Mouse (Mus musculus) effector memory CD4-positive, alpha-beta T cell, adult 5 months (primary cell): ENCODE measurements around the gene Gm49373. TPM values are rescaled to one million over a fixed set of nuclear protein-coding genes. Genes with fewer than 3 reads are reported as not detected.

Experiments
- polyA plus RNA-seq: library from polyadenylated mRNA; unstranded; fragments of 100-300 nt; shearing (Covaris generic); gene quantifications from one replicate; pipeline ENCODE4 v1.2.1, GENCODE M21; 2017

Gm49373 gene
- polyA plus RNA-seq, result 0.26 TPM

GRCm38 (mm10) chr9:21073044-21073840 lies at the start of gene Gm49373, which contains the start of gene Fdx1l:
Gene Gm49373, minus strand, starts transcription at chr9:21073096.
Gene Fdx1l, minus strand, starts transcription at chr9:21073614.

DNA sequence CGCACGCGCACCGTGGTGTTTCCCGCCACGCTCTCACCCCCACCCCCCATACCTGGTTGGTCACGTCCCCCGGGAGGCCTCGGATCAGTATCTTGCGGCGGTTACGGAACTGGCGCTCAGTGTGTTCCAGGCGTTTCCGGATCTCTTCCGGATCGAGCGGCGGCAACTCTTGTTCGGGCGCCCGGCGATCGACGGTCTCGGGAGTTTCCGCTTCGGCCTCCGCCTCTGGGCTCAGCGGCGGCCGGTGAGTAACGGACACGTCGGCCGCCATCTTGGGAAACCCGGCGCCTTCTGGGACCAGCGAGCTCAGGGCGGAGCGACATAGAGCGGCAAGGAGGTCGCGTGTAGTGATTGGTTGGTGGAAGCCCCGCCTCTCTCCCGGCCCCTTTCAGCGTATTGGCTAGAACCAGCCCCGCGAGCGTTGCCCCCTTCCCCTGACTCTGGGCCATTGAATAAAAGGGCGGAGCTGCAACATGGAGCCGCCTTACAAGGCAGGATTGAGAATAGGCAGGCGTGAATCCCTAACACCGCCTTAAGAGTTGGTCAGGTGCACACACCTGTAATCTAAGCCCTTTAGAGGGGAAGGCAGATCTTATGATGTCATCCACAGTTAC lies 18.9 kb upstream of the Gm49373 start, which contains the start of the genes Gm38431 and Raver1:
TSS of gene Gm38431 (minus strand) at position 291 of the 614 bp plus-strand sequence.
TSS of gene Raver1 (minus strand) at position 302 of the 614 bp plus-strand sequence.

DNA sequence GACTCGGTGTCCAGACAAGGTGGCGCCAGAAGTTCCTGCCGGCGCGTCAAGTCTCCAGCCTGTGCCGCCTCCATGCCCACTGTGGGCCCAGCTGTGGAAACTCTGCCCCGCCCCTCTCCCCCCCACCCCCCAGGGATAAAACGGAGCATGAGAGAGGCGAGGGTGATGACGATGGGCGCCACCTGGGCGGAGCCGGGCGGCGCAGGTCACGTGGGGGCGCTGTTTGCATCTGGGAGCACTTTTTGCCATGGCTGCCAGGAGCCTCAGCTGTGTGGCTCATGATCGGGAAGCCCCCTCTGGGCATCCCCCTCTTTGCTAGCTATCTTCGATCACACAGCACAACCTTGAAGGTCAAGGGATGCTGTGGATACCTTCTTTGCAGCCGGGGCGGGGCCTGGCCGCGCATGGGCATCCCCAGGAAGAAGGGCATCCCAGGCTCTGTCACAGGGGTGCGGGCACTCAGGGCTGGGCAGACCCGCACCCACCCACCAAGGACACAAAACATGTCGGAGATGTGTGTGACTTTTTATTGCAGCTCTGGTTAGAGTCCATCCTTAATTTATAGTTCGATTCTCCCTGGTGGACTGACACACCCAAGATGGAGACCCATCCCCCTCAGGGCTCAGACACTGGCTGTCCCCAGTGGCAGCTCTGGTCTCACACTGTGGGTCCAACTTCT lies 5.8 kb downstream of the Gm49373 start, which contains the start of gene Zglp1:
TSS of gene Zglp1 (minus strand) at position 88 of the 679 bp plus-strand sequence.

GRCm38 (mm10) chr9:21031896-21032351 lies 41.0 kb downstream of the Gm49373 start, which contains the start of gene Icam5:
Gene Icam5, plus strand, starts transcription at chr9:21032073.

DNA sequence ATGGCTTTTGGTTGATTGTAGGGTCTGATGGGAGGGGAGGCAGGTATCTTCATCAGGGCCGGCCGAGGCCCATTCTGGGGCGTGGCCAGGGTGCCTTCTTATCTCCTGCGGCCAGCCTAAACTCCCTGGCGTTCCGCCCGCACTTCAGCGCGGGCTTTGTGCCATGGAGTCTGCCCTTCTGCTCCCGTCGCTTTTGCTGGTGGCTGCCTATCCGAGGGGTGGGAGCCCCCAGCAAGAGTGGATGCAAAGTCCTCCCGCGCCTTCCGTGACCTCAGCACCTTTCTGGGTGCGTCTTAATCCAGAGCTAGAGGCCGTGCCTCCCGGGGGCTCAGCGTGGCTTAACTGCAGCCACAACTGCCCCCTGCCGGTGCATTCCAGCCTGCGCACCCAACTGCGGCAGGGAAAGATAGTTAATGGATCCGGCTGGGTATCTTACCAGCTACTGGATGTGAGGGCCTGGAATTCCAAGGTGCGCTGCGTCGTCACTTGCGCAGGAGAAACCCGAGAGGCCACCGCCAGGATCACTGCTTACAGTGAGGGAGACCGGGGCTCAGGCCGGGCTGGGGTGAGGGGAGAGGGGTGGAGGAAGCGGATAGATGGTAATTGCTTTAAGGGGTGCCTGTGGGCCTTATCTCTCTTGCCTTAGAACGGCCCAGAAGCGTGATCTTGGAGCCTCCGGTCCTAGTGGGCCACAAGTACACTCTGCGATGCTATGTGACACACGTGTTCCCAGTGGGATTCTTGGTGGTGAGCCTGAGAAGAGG lies 43.4 kb downstream of the Gm49373 start, which contains the start of gene Icam4:
TSS of gene Icam4 (plus strand) at position 83 of the 764 bp plus-strand sequence.

GRCm38 (mm10) chr9:21015571-21016130 lies 57.2 kb downstream of the Gm49373 start, which contains the start of gene Icam1:
Gene Icam1, plus strand, starts transcription at chr9:21015985.

Other genes with a start within 250 kb of the Gm49373 start
- 40.4 TPM for gene A230050P20Rik, start 204.5 kb downstream of the Gm49373 start, polyA plus RNA-seq
- 2.1 TPM for gene Angptl6, start 193.4 kb downstream of the Gm49373 start, polyA plus RNA-seq
- gene Ppan, start 184.9 kb downstream of the Gm49373 start, polyA plus RNA-seq, result 122 TPM
- 312 TPM for gene Eif3g, start 174.5 kb downstream of the Gm49373 start, polyA plus RNA-seq
- gene Dnmt1, start 113.2 kb downstream of the Gm49373 start, polyA plus RNA-seq, result 56.1 TPM
- gene S1pr2, start 96.3 kb downstream of the Gm49373 start, polyA plus RNA-seq, result 16.7 TPM
- 88.5 TPM for gene Mrpl4, start 70.4 kb downstream of the Gm49373 start, polyA plus RNA-seq
- gene Icam1, start 57.1 kb downstream of the Gm49373 start, polyA plus RNA-seq, result 141 TPM
- gene Icam4, start 43.7 kb downstream of the Gm49373 start, polyA plus RNA-seq, result 1.4 TPM
- gene Icam5, start 41.0 kb downstream of the Gm49373 start, polyA plus RNA-seq, result 0.59 TPM
- not detected for gene Zglp1, start 6.0 kb downstream of the Gm49373 start, polyA plus RNA-seq
- 35.9 TPM for gene Fdx1l, start 518 bp upstream of the Gm49373 start, polyA plus RNA-seq
- 4.2 TPM for gene Gm38431, start 18.9 kb upstream of the Gm49373 start, polyA plus RNA-seq
- gene Raver1, start 18.9 kb upstream of the Gm49373 start, polyA plus RNA-seq, result 60.3 TPM
- gene Tyk2, start 58.1 kb upstream of the Gm49373 start, polyA plus RNA-seq, result 62.4 TPM
- 304 TPM for gene Cdc37, start 76.9 kb upstream of the Gm49373 start, polyA plus RNA-seq
- gene Pde4a, start 92.6 kb upstream of the Gm49373 start, polyA plus RNA-seq, result 3.2 TPM
- gene Keap1, start 166.3 kb upstream of the Gm49373 start, polyA plus RNA-seq, result 27.0 TPM
- 0.79 TPM for gene S1pr5, start 175.3 kb upstream of the Gm49373 start, polyA plus RNA-seq
- 68.1 TPM for gene Atg4d, start 192.2 kb upstream of the Gm49373 start, polyA plus RNA-seq
- gene Kri1, start 214.9 kb upstream of the Gm49373 start, polyA plus RNA-seq, result 25.7 TPM
- gene Cdkn2d, start 218.3 kb upstream of the Gm49373 start, polyA plus RNA-seq, result 50.4 TPM
- 1.1 TPM for gene Ap1m2, start 239.2 kb upstream of the Gm49373 start, polyA plus RNA-seq
- 292 TPM for gene Slc44a2, start 247.6 kb upstream of the Gm49373 start, polyA plus RNA-seq